Mouse (Mus musculus) E14TG2a.4 (cell line): ENCODE measurements around the gene Sgf29.

Source experiments
- CTCF ChIP-seq: conservative IDR thresholded peaks from 2 replicates; pipeline ENCODE4 v1.5.1; 2014; ENCODE audit warnings: low read length
- NANOG ChIP-seq: IDR thresholded peaks from 2 replicates; pipeline ENCODE4 v1.6.1; 2014; ENCODE audit warnings: borderline replicate concordance, low read length, mixed read lengths

- TF ChIP-seq CTCF (no peak), NANOG (no peak)
Observed at GRCm38 (mm10) chr7:126667495-126668090, 18.5 kb downstream of the Sgf29 start.
